Mouse (Mus musculus): ENCODE results near the gene Iqch.
A peak's percentile ranks its signal among the peaks of the same experiment; 100 is the strongest.

The Iqch gene

GRCm38 (mm10) chr9:63501516-63501915, 100.8 kb downstream of the Iqch start:
- DNase-seq (ENCODE audit: extremely low read depth, insufficient read length, low spot score) = no peak

DNA sequence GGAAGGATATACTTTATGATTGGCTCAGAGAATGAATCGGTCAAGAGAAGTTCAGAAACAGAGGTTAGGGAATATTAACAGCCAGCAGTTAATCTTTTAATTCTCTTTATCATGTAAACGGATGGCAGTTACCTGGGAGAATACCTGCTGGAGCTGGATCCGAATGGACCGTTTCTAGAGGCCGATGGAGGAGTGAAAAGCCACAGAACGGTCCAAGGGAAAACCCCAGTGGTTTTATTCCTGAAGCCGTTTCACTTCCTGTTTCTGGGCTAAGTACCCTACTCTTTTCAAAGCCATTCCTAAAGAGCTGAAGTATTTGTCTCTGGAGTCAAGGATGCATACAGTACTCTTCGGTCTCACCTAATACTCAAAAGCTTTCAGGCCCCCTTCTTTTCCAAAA, 102.4 kb downstream of the Iqch start:
- no peak for DNase-seq (ENCODE audit: extremely low read depth, insufficient read length, low spot score)

DNA sequence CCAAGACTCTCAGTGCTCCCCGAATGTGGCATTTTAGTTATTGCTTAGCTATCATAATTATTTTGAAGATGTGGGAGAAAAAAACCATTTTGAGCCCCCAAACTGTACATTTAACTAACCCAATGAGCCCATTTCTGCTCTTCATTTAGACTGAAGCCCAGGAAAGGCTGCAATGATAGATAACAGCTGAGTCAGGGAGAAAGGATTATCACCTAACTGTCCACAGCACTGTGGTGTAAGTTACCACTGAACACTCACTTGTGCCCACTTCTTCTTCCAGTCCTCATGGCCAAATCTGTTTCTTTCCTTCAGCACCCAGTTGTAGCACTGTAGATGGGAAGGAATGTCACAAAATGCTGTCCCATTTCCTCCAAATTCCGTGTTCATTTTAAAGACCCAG, 106.5 kb downstream of the Iqch start:
- DNase-seq (ENCODE audit: extremely low read depth, insufficient read length, low spot score) = no peak

DNA sequence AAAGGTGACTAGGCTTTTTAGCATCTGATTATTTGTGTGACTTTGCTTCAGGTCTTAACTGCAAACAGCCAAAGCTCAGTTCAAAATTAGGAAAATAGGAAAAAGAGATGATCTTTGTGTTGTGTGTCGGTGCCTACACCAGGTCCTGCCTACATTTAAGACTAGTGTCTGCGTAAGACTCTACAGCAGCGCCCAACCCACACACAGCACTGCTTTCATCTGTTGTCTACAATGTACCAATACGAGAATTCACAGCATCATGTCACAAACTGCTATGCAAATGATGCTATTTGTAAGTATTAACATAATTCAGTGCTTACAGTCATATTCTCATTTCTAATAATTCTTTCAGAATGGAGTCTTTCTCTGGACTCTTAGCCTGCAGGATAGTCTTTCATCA, 108.5 kb downstream of the Iqch start:
- no peak for DNase-seq (ENCODE audit: extremely low read depth, insufficient read length, low spot score)

DNA sequence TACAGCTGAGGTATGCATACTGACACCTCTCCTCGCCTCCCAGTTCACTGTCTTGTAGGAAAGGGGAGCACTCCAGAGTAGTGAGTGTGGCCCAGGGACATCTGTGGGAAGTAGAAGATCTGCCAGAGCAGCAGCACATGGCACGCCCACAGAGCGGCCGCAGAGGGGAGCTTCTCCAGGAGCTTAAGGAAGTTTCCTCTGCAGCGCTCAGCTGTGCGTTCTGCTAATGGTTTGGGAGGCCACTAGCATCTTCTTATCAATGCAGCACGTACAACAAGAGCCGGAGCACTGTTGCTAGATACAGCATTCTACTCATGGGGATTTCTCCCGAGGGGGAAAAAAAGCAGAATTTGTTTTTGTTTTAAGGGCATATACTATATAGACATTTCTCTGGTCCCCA, 110.0 kb downstream of the Iqch start:
- DNase-seq (ENCODE audit: extremely low read depth, insufficient read length, low spot score) = no peak

DNA sequence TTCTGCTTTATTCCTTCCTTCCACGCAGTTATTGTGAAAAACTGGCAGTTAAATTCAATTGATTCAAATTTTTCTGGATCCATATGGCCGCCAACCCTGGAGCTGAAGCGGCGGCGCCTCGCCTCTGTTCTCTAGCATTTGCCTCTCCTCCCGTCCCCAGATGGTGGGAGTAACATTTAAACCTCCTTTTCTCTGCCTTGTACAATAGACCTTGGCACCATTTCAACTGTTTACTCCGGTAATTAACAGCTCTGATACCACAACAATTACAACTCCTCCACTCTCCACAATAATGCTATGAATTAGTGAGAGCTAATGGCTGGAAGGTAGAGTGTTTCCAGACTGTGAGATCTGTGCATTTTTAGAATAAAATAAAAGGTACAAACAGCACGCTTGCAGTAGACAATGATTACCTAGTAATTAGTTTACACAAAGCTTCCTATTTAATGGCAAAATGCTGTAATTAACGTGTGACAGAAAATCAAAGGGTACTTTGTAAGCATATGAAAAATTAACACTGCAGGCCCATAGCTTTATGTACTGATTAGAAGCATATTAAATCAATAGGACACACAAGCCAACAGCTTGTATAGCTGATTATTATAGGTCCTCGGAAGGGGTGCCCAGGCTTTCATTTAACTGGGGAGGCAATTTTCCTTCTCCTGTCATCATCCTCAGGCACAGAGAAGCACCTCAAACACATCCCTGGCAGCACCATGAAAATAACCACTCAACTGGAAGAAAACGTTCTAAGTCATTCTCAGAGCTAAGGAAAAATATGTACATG, 111.6 kb downstream of the Iqch start:
- no peak for DNase-seq (ENCODE audit: extremely low read depth, insufficient read length, low spot score)

DNA sequence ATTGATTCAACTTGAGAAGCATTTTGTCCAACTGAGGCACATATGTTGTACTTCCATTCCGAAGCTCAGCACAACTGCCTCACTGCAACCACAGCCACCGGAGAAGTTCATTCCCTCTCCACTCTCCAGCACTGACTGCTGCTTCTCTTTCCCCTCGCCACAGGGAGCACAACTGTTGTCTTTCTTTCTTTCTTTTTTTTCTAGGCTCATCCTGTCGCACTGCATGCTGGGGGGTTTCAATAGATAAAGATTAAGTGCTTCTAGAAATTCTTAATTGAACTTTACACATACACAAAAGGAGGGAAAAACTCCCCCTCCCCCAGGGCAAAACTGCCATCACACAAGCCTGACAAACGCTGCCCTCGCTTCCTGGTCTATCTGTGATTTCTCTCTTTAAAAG, 113.1 kb downstream of the Iqch start:
- no peak for DNase-seq (ENCODE audit: extremely low read depth, insufficient read length, low spot score)

- DNase-seq (ENCODE audit: extremely low read depth, insufficient read length, low spot score) = no peak
These were observed 136.7 kb downstream of the Iqch start for GRCm38 (mm10) chr9:63465561-63465960.

DNA sequence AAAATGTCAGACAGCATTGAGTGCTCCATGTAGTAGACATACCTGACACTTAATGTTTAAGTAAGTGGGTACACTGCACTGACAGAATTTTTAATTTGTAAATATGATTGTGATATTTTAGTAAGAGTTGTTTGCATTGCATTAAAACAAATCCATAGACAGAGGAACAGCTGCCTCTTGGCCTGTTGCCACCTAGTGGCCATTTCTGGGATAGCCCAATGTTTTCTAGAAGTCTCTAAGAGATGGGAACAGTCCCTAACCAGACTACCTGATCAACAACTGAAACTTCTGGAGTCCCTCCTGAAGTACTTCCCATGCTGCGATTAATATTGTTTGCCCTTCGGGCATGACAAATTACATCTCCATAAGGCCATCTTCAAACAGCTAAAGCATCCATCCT, 140.0 kb downstream of the Iqch start:
- peak; percentile 9 for DNase-seq (ENCODE audit: extremely low read depth, insufficient read length, low spot score)

GRCm38 (mm10) chr9:63456401-63456800, 145.9 kb downstream of the Iqch start:
- no peak for DNase-seq (ENCODE audit: extremely low read depth, insufficient read length, low spot score)

DNA sequence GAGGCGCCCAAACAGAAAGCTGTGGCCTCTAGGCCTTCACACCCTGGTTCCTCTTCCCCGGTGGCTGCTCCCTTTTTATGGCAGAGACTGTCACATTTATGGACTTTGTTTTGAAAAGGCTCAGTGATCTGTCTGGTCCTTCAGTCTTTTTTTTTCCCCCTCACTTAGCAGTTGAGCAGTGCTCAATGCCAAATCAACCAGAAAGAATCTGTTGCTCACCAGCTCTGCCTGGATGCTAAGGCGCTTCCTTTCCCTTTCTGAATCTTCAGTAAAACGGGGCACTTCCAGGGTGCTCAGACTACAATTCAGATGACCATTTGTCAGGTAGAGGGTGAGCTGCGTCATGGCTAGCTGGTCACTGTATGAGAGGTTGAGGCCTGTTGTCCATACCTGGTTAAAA, 148.0 kb downstream of the Iqch start:
- no peak for DNase-seq (ENCODE audit: extremely low read depth, insufficient read length, low spot score)

DNA sequence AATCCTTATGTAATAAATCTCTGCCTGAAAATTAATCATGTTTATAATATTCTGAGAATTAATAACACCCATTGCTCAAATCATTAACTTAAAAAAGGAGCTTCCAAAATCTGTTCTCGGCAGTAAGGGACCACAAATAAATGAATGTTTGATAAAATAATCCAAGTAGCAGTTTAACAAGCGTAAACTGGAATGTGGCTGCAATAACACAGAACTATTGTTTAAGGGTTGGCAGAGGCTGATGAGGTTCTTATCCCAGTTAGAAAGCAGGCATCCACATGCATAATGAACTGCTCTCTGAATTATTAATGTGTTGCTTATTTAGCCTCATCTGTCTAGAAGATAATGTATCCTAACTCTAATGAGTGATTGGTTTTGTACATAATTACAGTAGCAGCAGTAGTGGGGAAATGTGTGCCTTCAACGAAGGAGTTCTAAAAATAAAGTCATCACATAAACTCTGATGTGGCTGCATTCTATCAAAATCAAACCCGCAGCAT, 151.7 kb downstream of the Iqch start:
- DNase-seq (ENCODE audit: extremely low read depth, insufficient read length, low spot score) = no peak

GRCm38 (mm10) chr9:63443695-63444094, 158.6 kb downstream of the Iqch start:
- DNase-seq (ENCODE audit: extremely low read depth, insufficient read length, low spot score) = peak; percentile 35

DNA sequence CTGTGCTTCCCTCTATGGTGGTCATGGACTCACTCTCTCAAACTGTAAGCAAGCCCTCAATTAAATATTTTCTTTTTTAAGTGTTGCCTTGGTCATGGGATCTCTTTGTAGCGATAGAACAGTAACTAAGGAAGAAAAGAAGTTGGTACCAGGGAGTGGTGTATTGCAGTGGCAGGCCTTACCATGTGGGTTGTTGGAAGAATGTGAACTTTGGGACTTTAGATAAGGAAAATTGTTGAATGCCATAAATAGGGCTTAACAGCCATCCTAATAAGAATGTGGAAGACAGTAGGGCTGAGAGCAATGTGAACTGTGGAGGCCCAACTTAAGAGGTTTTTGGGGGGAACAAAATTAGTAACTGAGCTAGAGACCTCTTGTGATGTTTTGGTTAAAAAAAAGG, 171.6 kb downstream of the Iqch start:
- no peak for DNase-seq (ENCODE audit: extremely low read depth, insufficient read length, low spot score)

DNA sequence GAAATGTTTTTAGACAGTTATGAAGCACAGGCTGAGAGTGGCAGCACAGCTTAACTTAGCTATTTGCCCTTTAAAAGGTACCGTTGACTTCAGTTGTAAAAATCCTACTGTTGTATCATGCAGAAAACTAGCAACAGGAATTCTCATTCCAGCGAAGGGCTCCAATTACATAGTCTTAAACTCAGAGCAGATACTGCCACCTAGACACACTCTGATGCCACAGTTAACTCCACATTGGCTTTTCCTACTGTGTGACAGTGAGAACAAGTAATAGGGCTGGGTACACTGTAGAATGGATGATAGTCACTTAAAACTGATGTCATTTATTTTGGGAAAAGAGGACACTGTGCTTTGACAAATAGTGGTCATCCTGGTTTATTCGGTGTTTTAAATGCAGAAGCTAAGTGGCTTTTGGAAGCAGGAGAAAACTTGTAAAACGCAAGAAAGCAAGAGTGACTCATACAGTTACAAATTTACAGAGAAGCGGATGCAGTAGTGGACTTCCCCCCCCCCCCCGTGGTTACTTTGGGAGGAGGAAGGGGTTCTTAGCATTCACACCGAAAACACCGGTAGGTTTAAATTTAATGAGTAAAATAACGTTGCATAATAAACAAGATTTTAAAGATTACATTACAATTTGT, 181.1 kb downstream of the Iqch start:
- peak; percentile 32 for DNase-seq (ENCODE audit: extremely low read depth, insufficient read length, low spot score)

DNA sequence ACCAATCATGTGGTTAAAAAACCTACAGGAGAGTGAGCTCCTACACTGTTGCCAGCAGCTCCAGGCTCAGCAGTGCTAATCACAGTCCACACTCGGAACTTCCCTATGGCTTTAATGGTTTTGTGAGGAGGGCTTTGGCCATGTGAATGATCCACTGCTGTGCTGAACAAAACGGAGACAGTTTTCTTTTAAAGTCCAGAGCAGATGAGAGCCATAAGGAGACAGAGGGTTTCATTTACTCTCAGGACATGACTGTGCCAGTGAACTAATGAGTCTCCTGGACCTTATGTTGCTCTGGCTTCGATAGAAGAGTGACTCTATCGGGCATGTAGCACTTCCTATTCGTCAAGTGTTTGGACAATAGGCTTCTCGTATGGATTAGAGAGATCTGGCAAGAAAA, 181.9 kb downstream of the Iqch start:
- DNase-seq (ENCODE audit: extremely low read depth, insufficient read length, low spot score) = no peak

GRCm38 (mm10) chr9:63400176-63400575, 202.1 kb downstream of the Iqch start:
- peak; percentile 66 for DNase-seq (ENCODE audit: extremely low read depth, insufficient read length, low spot score)

DNA sequence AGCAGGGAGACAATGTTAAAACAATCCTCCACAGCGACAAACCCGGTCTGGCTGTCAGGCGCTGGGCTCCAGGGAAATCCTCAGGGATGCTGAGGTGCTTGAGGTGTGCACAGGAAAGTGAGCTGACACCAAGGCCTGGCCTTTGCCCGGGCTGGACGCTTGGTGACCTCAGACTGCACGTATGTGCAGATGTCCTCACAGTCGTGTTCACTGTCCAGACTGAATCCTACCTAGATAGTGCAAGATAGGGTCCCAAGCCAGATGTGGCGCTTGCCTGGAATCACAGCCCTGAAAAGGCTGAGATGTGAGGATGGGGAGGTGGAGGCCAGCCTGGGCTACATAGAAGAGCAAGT, 202.9 kb downstream of the Iqch start:
- DNase-seq (ENCODE audit: extremely low read depth, insufficient read length, low spot score) = no peak

GRCm38 (mm10) chr9:63398611-63399462, 203.5 kb downstream of the Iqch start, which contains the start of gene 2300009A05Rik:
Gene 2300009A05Rik (minus strand): TSS chr9:63399246.
- peak; percentile 96 for DNase-seq (ENCODE audit: extremely low read depth, insufficient read length, low spot score)

- DNase-seq (ENCODE audit: extremely low read depth, insufficient read length, low spot score) = no peak
These were observed 206.7 kb downstream of the Iqch start for GRCm38 (mm10) chr9:63395612-63396011.

- DNase-seq (ENCODE audit: extremely low read depth, insufficient read length, low spot score) = no peak
These were observed 211.0 kb downstream of the Iqch start for GRCm38 (mm10) chr9:63391307-63391706.
